Comparison of ENCODE assay signal across 10 mouse cellular contexts in genomic region chr11:72522616-72523041, GRCm38 (mm10). TPM values are rescaled to one million over a fixed set of nuclear protein-coding genes. Genes with fewer than 3 reads are reported as not detected.
DNase-seq lines count a peak whose midpoint lies in the region; ATAC-seq and TF ChIP-seq lines count a peak whose summit lies in the region.
"Had no signal": no experiment of that assay in that cellular context is flagged by ENCODE, and none has a peak within 500 bp of the region (broad histone marks: within the 10 kb centered on the region; RNA-seq: fewer than 3 reads in every experiment).

No protein-coding gene starts in this region.

- peak; percentile 73 for DNase-seq in hindbrain, postnatal 0 days (ENCODE audit: low spot score)
- DNase-seq in cerebellum, adult 8-10 months, result peak; percentile 16
- DNase-seq in left cerebral cortex, postnatal 25 days (ENCODE audit: low spot score in 2 of 2), result peak; percentile 41 to 74
- no peak for DNase-seq in embryo, embryonic 11 days
- no peak for DNase-seq in embryo, embryonic 9.5 days (ENCODE audit: extremely low spot score)

- no peak overlapping the region for H3K9ac ChIP-seq in hindbrain, postnatal 0 days (replicated peaks; ENCODE audit: low read length)
- no peak overlapping the region for H3K9ac ChIP-seq in hindbrain, embryonic 13.5 days
- H3K9ac ChIP-seq in heart, embryonic 16.5 days (ENCODE audit: low read length), result no peak overlapping the region
- H3K9ac ChIP-seq: embryonic facial prominence, embryonic 15.5 days; neural tube, embryonic 12.5 days had no signal

- H3K27ac ChIP-seq in hindbrain, postnatal 0 days, result no peak overlapping the region
- no peak overlapping the region for H3K27ac ChIP-seq in hindbrain, embryonic 13.5 days
- H3K27ac ChIP-seq in heart, embryonic 16.5 days (ENCODE audit: low read length), result no peak overlapping the region
- H3K27ac ChIP-seq: embryonic facial prominence, embryonic 15.5 days; neural tube, embryonic 12.5 days had no signal

- H3K4me1 ChIP-seq in hindbrain, postnatal 0 days (ENCODE audit: insufficient read depth, low read length), result peaks cover 6% of the 10 kb centered on the region; the same call in 1 of the 2 replicates
- H3K4me1 ChIP-seq in hindbrain, embryonic 13.5 days (replicated peaks), result 0 out of 2 replicates have a peak, but pooled peaks cover 9% of the 10 kb centered on the region
- H3K4me1 ChIP-seq in heart, embryonic 16.5 days (ENCODE audit: control insufficient read depth, insufficient read depth, low read length), result peaks cover 8% of the 10 kb centered on the region
- H3K4me1 ChIP-seq: embryonic facial prominence, embryonic 15.5 days; neural tube, embryonic 12.5 days had no signal

- WGBS in hindbrain, postnatal 0 days, result 50% methylated on average over 5 of the region's 5 CpGs
- WGBS in hindbrain, embryonic 13.5 days, result 79% methylated on average over 5 of the region's 5 CpGs
- WGBS in heart, embryonic 16.5 days, result 32% methylated on average over 5 of the region's 5 CpGs

- no peak overlapping the region for H3K4me2 ChIP-seq in hindbrain, postnatal 0 days (ENCODE audit: low read depth, low read length)
- no peak overlapping the region for H3K4me2 ChIP-seq in hindbrain, embryonic 13.5 days
- no peak overlapping the region for H3K4me2 ChIP-seq in heart, embryonic 16.5 days (ENCODE audit: low read depth, low read length)
- H3K4me2 ChIP-seq: embryonic facial prominence, embryonic 15.5 days; neural tube, embryonic 12.5 days had no signal

- TF ChIP-seq CTCF in hindbrain, postnatal 0 days (IDR thresholded peaks at IDR 0.05; ENCODE audit: low read depth), result no peak

- H3K27me3 ChIP-seq in hindbrain, postnatal 0 days (ENCODE audit: insufficient read depth, low read length), result no peaks in the 10 kb centered on the region
- no peaks in the 10 kb centered on the region for H3K27me3 ChIP-seq in hindbrain, embryonic 13.5 days
- no peaks in the 10 kb centered on the region for H3K27me3 ChIP-seq in heart, embryonic 16.5 days (ENCODE audit: control insufficient read depth, insufficient read depth, low read length)
- H3K27me3 ChIP-seq: embryonic facial prominence, embryonic 15.5 days; neural tube, embryonic 12.5 days had no signal

- H3K9me3 ChIP-seq in hindbrain, postnatal 0 days (ENCODE audit: low read length), result no peaks in the 10 kb centered on the region
- H3K9me3 ChIP-seq in hindbrain, embryonic 13.5 days, result no peaks in the 10 kb centered on the region
- H3K9me3 ChIP-seq in heart, embryonic 16.5 days (replicated peaks; ENCODE audit: control insufficient read depth, low read length), result no peaks in the 10 kb centered on the region
- H3K9me3 ChIP-seq: embryonic facial prominence, embryonic 15.5 days; neural tube, embryonic 12.5 days had no signal

- intact Hi-C loops in left cerebral cortex, postnatal 25 days (cut with DNase I), result loop anchor here (2.0 kb wide), 2 partner anchors 32 to 44 kb away; no protein-coding TSS in a partner anchor

- no peaks in the 10 kb centered on the region for H3K36me3 ChIP-seq in hindbrain, postnatal 0 days (ENCODE audit: insufficient read depth, low read length)
- no peaks in the 10 kb centered on the region for H3K36me3 ChIP-seq in hindbrain, embryonic 13.5 days
- no peaks in the 10 kb centered on the region for H3K36me3 ChIP-seq in heart, embryonic 16.5 days (ENCODE audit: control insufficient read depth, insufficient read depth)
- H3K36me3 ChIP-seq: embryonic facial prominence, embryonic 15.5 days; neural tube, embryonic 12.5 days had no signal

- peak; percentile 43; the same call in 1 of the 2 replicates for ATAC-seq in hindbrain, postnatal 0 days
- no peak for ATAC-seq in hindbrain, embryonic 13.5 days (ENCODE audit: low FRiP score)
- ATAC-seq in heart, embryonic 16.5 days (replicated peaks; ENCODE audit: extremely low read depth, insufficient read depth, low FRiP score), result peak; percentile 75
- no peak for ATAC-seq in megakaryocyte-erythroid progenitor cell, adult 5-6 weeks (replicated peaks; ENCODE audit: low FRiP score, low TSS enrichment, poor library complexity, severe bottlenecking)

- H3K4me3 ChIP-seq in hindbrain, postnatal 0 days (ENCODE audit: low read length), result no peak overlapping the region
- H3K4me3 ChIP-seq in hindbrain, embryonic 13.5 days, result no peak overlapping the region
- no peak overlapping the region for H3K4me3 ChIP-seq in heart, embryonic 16.5 days (ENCODE audit: low read length)
- H3K4me3 ChIP-seq: embryonic facial prominence, embryonic 15.5 days; neural tube, embryonic 12.5 days had no signal

RNA-seq across cellular contexts. Expression of gene Spns3, which starts 27.7 kb away (rescaled TPM):
- total RNA-seq in hindbrain, postnatal 0 days (2014; rRNA removed), result 0.10 TPM in 1 of 2 replicates, not detected in the other
- 0.13 and 0.25 TPM in 2 replicates for polyA plus RNA-seq in hindbrain, postnatal 0 days (2015; fragmentation: Nextera tagmentation; extraction: Ambion mirVana)
- 0.10 and 0.16 TPM in 2 replicates for polyA plus RNA-seq in hindbrain, embryonic 13.5 days (2015; fragmentation: Nextera tagmentation; extraction: Ambion mirVana)
- 0.54 and 1.0 TPM in 2 replicates for polyA plus RNA-seq in heart, embryonic 16.5 days (2015; fragmentation: Nextera tagmentation; extraction: Ambion mirVana)
- under 1 TPM; 0.25 to 0.34 TPM for total RNA-seq in left cerebral cortex, postnatal 25 days (2021)
- total RNA-seq in megakaryocyte-erythroid progenitor cell, adult 5-6 weeks (2014; fragmentation: Nextera tagmentation), result 9.2 and 14.0 TPM in 2 replicates
- 3.8 and 7.1 TPM in 2 replicates for total RNA-seq in megakaryocyte-erythroid progenitor cell, adult 5-6 weeks (2017)
- polyA plus RNA-seq: neural tube, embryonic 12.5 days had no signal

RNA-seq across cellular contexts. Expression of gene Spns2, which starts 32.9 kb away (rescaled TPM):
- 58.5 and 66.0 TPM in 2 replicates for total RNA-seq in hindbrain, postnatal 0 days (2014; rRNA removed)
- 7.0 and 7.2 TPM in 2 replicates for polyA plus RNA-seq in hindbrain, postnatal 0 days (2015; fragmentation: Nextera tagmentation; extraction: Ambion mirVana)
- 8.4 and 9.7 TPM in 2 replicates for polyA plus RNA-seq in hindbrain, embryonic 13.5 days (2015; fragmentation: Nextera tagmentation; extraction: Ambion mirVana)
- polyA plus RNA-seq in heart, embryonic 16.5 days (2015; fragmentation: Nextera tagmentation; extraction: Ambion mirVana), result 1.8 and 3.6 TPM in 2 replicates
- total RNA-seq in left cerebral cortex, postnatal 25 days (2021), result 10 to 100 TPM; 58.0 to 58.3 TPM
- 38.3 and 46.8 TPM in 2 replicates for total RNA-seq in megakaryocyte-erythroid progenitor cell, adult 5-6 weeks (2014; fragmentation: Nextera tagmentation)
- 16.0 and 23.3 TPM in 2 replicates for total RNA-seq in megakaryocyte-erythroid progenitor cell, adult 5-6 weeks (2017)

Comparison
In these comparisons a context has a peak if more than half of its experiments do, and no peak if none do; other contexts are left out.
1. ATAC-seq: peak in hindbrain, postnatal 0 days (single experiment) and heart, embryonic 16.5 days (single experiment); none in hindbrain, embryonic 13.5 days (single experiment) and megakaryocyte-erythroid progenitor cell, adult 5-6 weeks (single experiment).
2. DNase-seq: peak in hindbrain, postnatal 0 days (single experiment), cerebellum, adult 8-10 months (single experiment) and left cerebral cortex, postnatal 25 days (2 of 2); none in embryo, embryonic 11 days (single experiment) and embryo, embryonic 9.5 days (single experiment).